Mouse (Mus musculus) megakaryocyte, adult 5-6 weeks (primary cell): ENCODE data around the gene Cyb561d2. TPM values are rescaled to one million over a fixed set of nuclear protein-coding genes. Genes with fewer than 3 reads are reported as not detected.

ENCODE experiments used
- total RNA-seq, 2 experiments: library from RNA; stranded (forward) in 1 of 2; stranded (reverse) in 1 of 2; fragments of 153-499, 151-499 nt in 1 of 2; fragments of 221-1000, 200-1000 nt in 1 of 2; gene quantifications; 2 replicates each; pipeline versions ENCODE4 v1.2.3 to v1.2.4; 2015 to 2017

The Cyb561d2 gene
- total RNA-seq, 2 experiments from 2014 or later, result 12.8 to 14.2 TPM

Other genes with a start within 250 kb of the Cyb561d2 start
- 1.7 and 5.3 TPM in 2 replicates for gene Cish, start 246.2 kb downstream of the Cyb561d2 start, total RNA-seq (2015)
- gene Cish, start 246.2 kb downstream of the Cyb561d2 start, total RNA-seq (2017), result 0.40 and 0.45 TPM in 2 replicates
- 4.1 and 6.4 TPM in 2 replicates for gene Hemk1, start 203.8 kb downstream of the Cyb561d2 start, total RNA-seq (2015)
- gene Hemk1, start 203.8 kb downstream of the Cyb561d2 start, total RNA-seq (2017), result 5.0 and 8.0 TPM in 2 replicates
- gene 6430571L13Rik, start 201.6 kb downstream of the Cyb561d2 start, total RNA-seq (2015), result not detected in 2 replicates
- gene 6430571L13Rik, start 201.6 kb downstream of the Cyb561d2 start, total RNA-seq (2017), result not detected in 2 replicates
- gene Cacna2d2, start 142.6 kb downstream of the Cyb561d2 start, total RNA-seq (2015), result 0.04 and 0.11 TPM in 2 replicates
- gene Cacna2d2, start 142.6 kb downstream of the Cyb561d2 start, total RNA-seq (2017), result 0.07 and 0.12 TPM in 2 replicates
- 6.8 and 9.3 TPM in 2 replicates for gene Tmem115, start 8.2 kb downstream of the Cyb561d2 start, total RNA-seq (2015)
- 14.8 and 15.2 TPM in 2 replicates for gene Tmem115, start 8.2 kb downstream of the Cyb561d2 start, total RNA-seq (2017)
- 8.3 and 12.5 TPM in 2 replicates for gene Nprl2, start within 50 bp of the Cyb561d2 start, total RNA-seq (2015)
- gene Nprl2, start within 50 bp of the Cyb561d2 start, total RNA-seq (2017), result 15.7 and 18.9 TPM in 2 replicates
- gene Zmynd10, start 5.1 kb upstream of the Cyb561d2 start, total RNA-seq (2015), result not detected in 2 replicates
- not detected in 2 replicates for gene Zmynd10, start 5.1 kb upstream of the Cyb561d2 start, total RNA-seq (2017)
- 34.3 and 37.7 TPM in 2 replicates for gene Rassf1, start 9.4 kb upstream of the Cyb561d2 start, total RNA-seq (2015)
- gene Rassf1, start 9.4 kb upstream of the Cyb561d2 start, total RNA-seq (2017), result 46.7 and 57.3 TPM in 2 replicates
- 12.2 and 12.4 TPM in 2 replicates for gene Tusc2, start 21.1 kb upstream of the Cyb561d2 start, total RNA-seq (2015)
- 8.9 and 10.8 TPM in 2 replicates for gene Tusc2, start 21.1 kb upstream of the Cyb561d2 start, total RNA-seq (2017)
- 0.56 and 1.9 TPM in 2 replicates for gene Hyal2, start 25.8 kb upstream of the Cyb561d2 start, total RNA-seq (2015)
- gene Hyal2, start 25.8 kb upstream of the Cyb561d2 start, total RNA-seq (2017), result 1.0 TPM in 1 of 2 replicates, not detected in the other
- 0.38 and 0.57 TPM in 2 replicates for gene Hyal1, start 34.7 kb upstream of the Cyb561d2 start, total RNA-seq (2015)
- 0.98 and 0.99 TPM in 2 replicates for gene Hyal1, start 34.7 kb upstream of the Cyb561d2 start, total RNA-seq (2017)
- 7.2 and 15.3 TPM in 2 replicates for gene Naa80, start 36.7 kb upstream of the Cyb561d2 start, total RNA-seq (2015)
- gene Naa80, start 36.7 kb upstream of the Cyb561d2 start, total RNA-seq (2017), result 6.9 and 10.1 TPM in 2 replicates
- gene Hyal3, start 38.6 kb upstream of the Cyb561d2 start, total RNA-seq (2015), result 1.5 and 1.9 TPM in 2 replicates
- 0.18 and 0.57 TPM in 2 replicates for gene Hyal3, start 38.6 kb upstream of the Cyb561d2 start, total RNA-seq (2017)
- gene Ifrd2, start 45.4 kb upstream of the Cyb561d2 start, total RNA-seq (2015), result 6.8 and 11.1 TPM in 2 replicates
- gene Ifrd2, start 45.4 kb upstream of the Cyb561d2 start, total RNA-seq (2017), result 8.7 and 9.9 TPM in 2 replicates
- not detected in 2 replicates for gene Sema3b, start 67.0 kb upstream of the Cyb561d2 start, total RNA-seq (2015)
- gene Sema3b, start 67.0 kb upstream of the Cyb561d2 start, total RNA-seq (2017), result 0.08 TPM in 1 of 2 replicates, not detected in the other
- 749 and 768 TPM in 2 replicates for gene Gnai2, start 93.2 kb upstream of the Cyb561d2 start, total RNA-seq (2015)
- 859 and 871 TPM in 2 replicates for gene Gnai2, start 93.2 kb upstream of the Cyb561d2 start, total RNA-seq (2017)
- not detected in 2 replicates for gene Slc38a3, start 127.3 kb upstream of the Cyb561d2 start, total RNA-seq (2015)
- not detected in 2 replicates for gene Slc38a3, start 127.3 kb upstream of the Cyb561d2 start, total RNA-seq (2017)
- not detected in 2 replicates for gene Gnat1, start 137.5 kb upstream of the Cyb561d2 start, total RNA-seq (2015)
- not detected in 2 replicates for gene Gnat1, start 137.5 kb upstream of the Cyb561d2 start, total RNA-seq (2017)
- not detected in 2 replicates for gene Sema3f, start 168.3 kb upstream of the Cyb561d2 start, total RNA-seq (2015)
- not detected in 2 replicates for gene Sema3f, start 168.3 kb upstream of the Cyb561d2 start, total RNA-seq (2017)
- gene Rbm5, start 228.8 kb upstream of the Cyb561d2 start, total RNA-seq (2015), result 145 and 161 TPM in 2 replicates
- gene Rbm5, start 228.8 kb upstream of the Cyb561d2 start, total RNA-seq (2017), result 208 and 249 TPM in 2 replicates